Mouse (Mus musculus) C2C12 (cell line): ENCODE measurements around the gene Hist1h3a. TPM values are rescaled to one million over a fixed set of nuclear protein-coding genes. Genes with fewer than 3 reads are reported as not detected.
A peak's percentile ranks its signal among the peaks of the same experiment; 100 is the strongest.

Experiments
- H3K27me3 ChIP-seq: one replicate; pipeline ENCODE4 v1.6.1; 2011; ENCODE audit not compliant: control insufficient read depth, insufficient read depth, insufficient read length
- H3K36me3 ChIP-seq: one replicate; pipeline ENCODE4 v1.6.1; 2011; ENCODE audit not compliant: control insufficient read depth, insufficient read depth
- H3K4me3 ChIP-seq: one replicate; pipeline ENCODE4 v1.5.1; 2011; ENCODE audit warnings: mild to moderate bottlenecking, control low read depth; ENCODE audit not compliant: poor library complexity, insufficient read depth, severe bottlenecking
- H3K79me2 ChIP-seq: one replicate; pipeline ENCODE4 v1.6.1; 2011; ENCODE audit not compliant: control insufficient read depth, insufficient read depth
- H3K79me3 ChIP-seq: one replicate; pipeline ENCODE4 v1.6.1; 2011; ENCODE audit warnings: low read depth, control low read depth
- H3ac ChIP-seq: one replicate; pipeline ENCODE3; 2011; ENCODE audit warnings: low read depth; ENCODE audit not compliant: control insufficient read depth, insufficient read length
- CEBPB ChIP-seq: IDR thresholded peaks from one replicate; pipeline ENCODE4 v1.6.1; 2011; ENCODE audit warnings: low read depth, mild to moderate bottlenecking, control low read depth, moderate library complexity
- CTCF ChIP-seq: IDR thresholded peaks from one replicate; pipeline ENCODE4 v1.5.1; 2011; ENCODE audit not compliant: control insufficient read depth, insufficient read depth, insufficient read length
- FOSL1 ChIP-seq: IDR thresholded peaks from one replicate; pipeline ENCODE4 v1.8.0; 2011; ENCODE audit warnings: mild to moderate bottlenecking, low read length; ENCODE audit not compliant: poor library complexity, insufficient read depth, severe bottlenecking
- MAX ChIP-seq: IDR thresholded peaks from one replicate; pipeline ENCODE4 v1.6.1; 2011; ENCODE audit warnings: mild to moderate bottlenecking, control low read depth
- MYOD1 ChIP-seq: IDR thresholded peaks from one replicate; pipeline ENCODE4 v1.6.1; 2011; ENCODE audit warnings: low read depth; ENCODE audit not compliant: control insufficient read depth, insufficient read length
- MYOG ChIP-seq: IDR thresholded peaks from one replicate; pipeline ENCODE4 v1.6.1; 2011; ENCODE audit not compliant: control insufficient read depth, insufficient read length; ENCODE audit errors: extremely low read depth
- USF1 ChIP-seq: IDR thresholded peaks from one replicate; pipeline ENCODE4 v1.6.1; 2011; ENCODE audit warnings: low read depth, mild to moderate bottlenecking, control low read depth, moderate library complexity
- polyA plus RNA-seq: library from polyadenylated mRNA; unstranded; fragments of >200 nt; fragmentation: generic; extraction: Trizol; gene quantifications from one replicate; pipeline ENCODE4 v1.2.1, GENCODE M21; 2012; ENCODE audit warnings: missing spikeins

Hist1h3a gene
- polyA plus RNA-seq, 1 experiment, result 2.4 TPM

GRCm38 (mm10) chr13:23764324-23765171 is 2.4 kb upstream of the Hist1h3a start:
- Histone ChIP-seq H3K4me3 (peak overlapping the region; percentile 23), H3K27me3 (no peaks in the 10 kb centered on the region)
- TF ChIP-seq CEBPB, result no peak

GRCm38 (mm10) chr13:23763586-23764323 is 1.6 kb upstream of the Hist1h3a start, which contains the start of gene Hist1h1a:
Gene Hist1h1a (plus strand): TSS chr13:23763666.
- TF ChIP-seq FOSL1 (no peak), MAX (no peak), MYOD1 (no peak), USF1 (no peak), CEBPB (no peak), CTCF (no peak), MYOG (no peak)
- no peaks in the 10 kb centered on the region for H3K36me3 ChIP-seq
- H3K27me3 ChIP-seq, result no peaks in the 10 kb centered on the region
- peak within 1 kb of the TSS; percentile 23 for H3K4me3 ChIP-seq
- H3K79me3 ChIP-seq, result no peaks in the 10 kb centered on the region
- H3ac ChIP-seq, result no peak within 1 kb of the TSS
- H3K79me2 ChIP-seq, result no peaks in the 10 kb centered on the region

More at GRCm38 (mm10) chr13:23764324-23765171, 2.4 kb upstream of the Hist1h3a start:
- Histone ChIP-seq H3ac (no peak overlapping the region), H3K79me2 (no peaks in the 10 kb centered on the region), H3K36me3 (no peaks in the 10 kb centered on the region), H3K79me3 (no peaks in the 10 kb centered on the region)

GRCm38 (mm10) chr13:23763242-23763585 is 1.0 kb upstream of the Hist1h3a start:
- Histone ChIP-seq H3K79me2 (no peaks in the 10 kb centered on the region), H3K27me3 (no peaks in the 10 kb centered on the region), H3K79me3 (no peaks in the 10 kb centered on the region), H3ac (no peak overlapping the region), H3K36me3 (no peaks in the 10 kb centered on the region), H3K4me3 (peak overlapping the region; percentile 23)
- no peak for TF ChIP-seq FOSL1
- TF ChIP-seq CEBPB, result no peak
- no peak for TF ChIP-seq MYOD1
- no peak for TF ChIP-seq USF1
- no peak for TF ChIP-seq CTCF
- TF ChIP-seq MYOG, result no peak
- no peak for TF ChIP-seq MAX

- TF ChIP-seq MAX (no peak), MYOD1 (no peak), MYOG (no peak), CTCF (no peak), CEBPB (no peak), USF1 (no peak), FOSL1 (no peak)
- Histone ChIP-seq H3ac (peak within 1 kb of the TSS; percentile 38), H3K79me2 (no peaks in the 10 kb centered on the region), H3K4me3 (peak within 1 kb of the TSS; percentile 24), H3K79me3 (no peaks in the 10 kb centered on the region), H3K36me3 (no peaks in the 10 kb centered on the region), H3K27me3 (no peaks in the 10 kb centered on the region)
Observed at GRCm38 (mm10) chr13:23760972-23761864, 968 bp downstream of the Hist1h3a start, which contains the start of gene Hist1h4a. Gene Hist1h4a (minus strand): TSS chr13:23761230.

GRCm38 (mm10) chr13:23760240-23760971 is 1.8 kb downstream of the Hist1h3a start:
- peak overlapping the region; percentile 24 for H3K4me3 ChIP-seq
- TF ChIP-seq FOSL1 (no peak), CTCF (no peak), MYOD1 (no peak), MYOG (no peak), USF1 (no peak), CEBPB (no peak), MAX (no peak)
- H3ac ChIP-seq, result peak overlapping the region; percentile 18
- H3K79me2 ChIP-seq, result no peaks in the 10 kb centered on the region
- H3K79me3 ChIP-seq, result no peaks in the 10 kb centered on the region
- H3K27me3 ChIP-seq, result no peaks in the 10 kb centered on the region
- no peaks in the 10 kb centered on the region for H3K36me3 ChIP-seq
